Mouse (Mus musculus) mouse trophoblast stem cell (cell line): ENCODE results near the gene Ppef2.

ENCODE experiments used
- in situ Hi-C, 2 experiments: fragments of 300-500 bp; cut with MseI, MboI; formaldehyde crosslinking; loops; 2 replicates in 1 of 2; 3 replicates in 1 of 2; pipeline ENCODE4 v1.15.1; 2025

Ppef2 gene

DNA sequence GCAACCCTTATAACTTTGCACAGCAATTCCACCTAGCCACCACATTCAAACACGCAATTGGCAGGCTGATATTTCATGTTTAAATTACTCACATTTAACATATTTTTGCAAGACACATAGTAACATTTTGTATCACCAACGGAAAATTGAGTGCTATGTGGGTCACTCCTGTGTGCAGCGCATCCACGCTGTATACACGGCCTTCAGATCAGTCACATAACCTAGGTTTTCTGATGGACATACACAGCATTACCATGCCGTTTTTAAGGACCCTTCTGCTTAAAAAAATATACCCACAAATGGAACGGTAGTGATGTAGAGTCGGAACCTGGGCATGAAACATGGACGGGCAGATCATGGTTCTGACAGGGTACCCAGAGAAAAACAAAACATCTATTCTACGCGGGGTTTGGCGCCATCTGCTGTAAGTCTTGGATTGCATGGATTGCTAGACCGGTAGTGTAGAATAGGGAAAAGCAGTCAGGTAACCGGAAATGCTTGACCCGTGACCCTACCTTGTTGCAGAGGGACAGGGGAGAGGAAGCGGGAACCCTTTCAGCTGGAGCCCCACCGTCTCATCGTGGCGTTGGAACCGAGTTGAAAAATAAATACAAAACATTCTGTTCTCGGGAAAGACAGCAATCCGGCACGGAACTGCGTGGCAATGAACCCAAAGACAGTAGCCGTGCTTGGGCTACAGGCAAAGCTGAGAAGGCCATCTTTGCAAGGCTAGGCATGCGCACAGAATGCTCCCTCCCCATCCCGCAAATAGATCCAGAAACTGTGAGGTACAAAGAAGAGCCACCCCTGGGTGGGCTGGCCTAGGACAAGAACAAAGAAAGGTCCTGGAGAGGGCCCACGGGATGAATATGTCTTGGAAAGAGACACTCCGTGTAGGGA is 16.5 kb downstream of the Ppef2 start:
- in situ Hi-C loops: loop anchor here (5.0 kb wide), 2 partner anchors 37 to 52 kb away; no protein-coding TSS in a partner anchor

DNA sequence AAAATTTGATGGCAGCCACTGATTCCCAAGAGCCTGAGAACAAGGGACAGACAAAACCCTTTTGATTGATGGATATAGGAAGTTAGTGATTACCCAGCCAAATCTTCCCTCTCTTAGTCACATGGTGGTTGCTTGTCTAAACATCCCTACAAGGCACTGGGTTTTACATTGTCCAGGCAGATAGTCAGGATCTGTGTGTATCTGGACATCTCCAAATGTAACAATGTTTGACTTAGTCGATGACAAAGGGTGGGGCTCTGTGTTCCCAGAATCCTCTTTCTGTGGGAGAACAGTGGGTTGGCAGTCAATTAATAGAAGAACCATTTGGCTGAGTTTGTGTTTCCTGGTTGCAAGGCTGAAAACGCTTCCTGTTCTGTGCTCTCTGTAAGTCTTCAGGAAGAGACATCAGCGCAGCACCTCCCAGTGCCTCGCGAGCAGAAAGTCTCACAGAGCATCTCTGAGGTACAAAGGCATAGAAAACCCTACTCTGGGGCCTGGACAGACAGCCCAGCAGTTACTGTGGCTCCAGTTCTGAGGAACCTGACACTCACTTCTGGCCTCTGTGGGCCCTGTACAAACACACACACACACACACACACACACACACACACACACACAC is 21.0 kb downstream of the Ppef2 start:
- in situ Hi-C loops: loop anchor here (5.0 kb wide), 2 partner anchors 33 to 48 kb away; no protein-coding TSS in a partner anchor

DNA sequence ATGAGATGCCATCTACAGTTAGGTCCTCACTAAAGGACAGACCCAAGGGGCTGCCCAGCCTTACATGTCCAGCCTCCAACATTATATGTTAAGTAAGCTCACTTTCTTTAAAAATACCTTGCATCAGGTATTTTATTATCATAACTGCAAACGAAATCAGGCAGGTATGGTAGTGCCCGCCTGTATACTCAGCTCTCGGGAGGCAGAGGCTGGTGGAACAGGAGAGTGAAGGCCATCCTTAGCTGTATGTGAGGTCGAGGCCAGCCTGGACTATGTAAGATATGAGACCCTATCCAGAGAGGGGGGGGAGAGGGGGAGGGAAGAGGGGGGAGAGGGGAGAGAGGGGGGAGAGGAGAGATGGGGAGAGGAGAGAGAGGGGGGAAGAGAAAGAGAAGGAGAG is 22.7 kb downstream of the Ppef2 start:
- in situ Hi-C loops: no loop called here

DNA sequence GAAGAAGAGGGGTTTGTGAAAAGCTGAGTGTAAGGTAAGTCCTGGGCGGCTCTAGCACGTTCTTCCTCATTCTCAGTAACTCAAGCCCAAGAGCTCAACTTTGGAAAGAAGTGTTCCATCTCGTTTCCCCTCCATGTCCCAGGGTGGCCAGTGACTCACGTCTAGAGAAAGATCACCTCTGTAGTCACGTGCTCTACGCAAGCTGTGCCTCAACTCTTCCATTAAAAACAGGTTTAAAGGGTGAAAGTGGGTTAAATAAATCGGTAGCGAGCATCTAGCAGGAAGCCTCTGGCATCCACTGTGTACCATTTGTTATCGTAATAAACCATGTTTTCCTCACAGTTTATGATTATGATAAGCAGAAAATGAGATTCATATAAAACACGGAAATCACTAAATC is 24.2 kb downstream of the Ppef2 start:
- in situ Hi-C loops: no loop called here

DNA sequence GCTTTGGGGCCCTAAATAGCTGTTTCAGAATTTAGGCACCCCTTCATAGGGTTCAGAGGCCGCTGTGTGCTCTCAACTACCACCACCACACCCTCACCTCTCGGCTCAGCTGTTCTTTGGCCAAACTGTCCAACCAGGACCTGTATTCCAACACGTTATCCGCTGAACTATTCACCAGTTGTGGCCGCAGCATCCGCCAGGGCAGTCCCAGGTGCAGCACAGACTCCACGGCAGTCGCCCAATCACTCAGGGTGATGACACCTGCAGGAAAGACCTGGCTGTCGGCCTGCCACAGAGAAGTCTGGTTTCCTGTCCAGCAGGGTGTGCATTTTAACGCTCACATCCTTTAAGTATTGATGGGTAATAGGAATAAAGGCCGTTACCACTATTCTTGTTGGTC is 25.8 kb downstream of the Ppef2 start:
- in situ Hi-C loops: no loop called here

DNA sequence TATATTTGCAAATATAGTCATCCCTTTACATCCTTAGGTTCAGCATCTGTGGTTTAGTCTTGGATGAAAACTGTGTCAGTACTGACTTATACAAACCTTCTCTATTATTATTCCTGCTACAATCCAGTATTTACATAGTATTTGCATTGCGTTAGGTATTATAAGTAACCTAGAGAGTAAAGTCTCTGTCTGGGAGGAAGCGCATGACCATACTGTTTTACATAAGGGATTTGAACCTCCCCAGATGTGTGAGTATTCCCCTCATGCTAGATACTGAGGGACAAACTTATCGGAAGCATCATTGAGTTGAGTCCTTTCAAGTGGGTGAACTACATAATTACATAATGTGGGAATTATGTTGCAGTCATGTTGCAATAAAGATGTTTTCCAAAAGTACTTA is 26.6 kb downstream of the Ppef2 start:
- in situ Hi-C loops: no loop called here

DNA sequence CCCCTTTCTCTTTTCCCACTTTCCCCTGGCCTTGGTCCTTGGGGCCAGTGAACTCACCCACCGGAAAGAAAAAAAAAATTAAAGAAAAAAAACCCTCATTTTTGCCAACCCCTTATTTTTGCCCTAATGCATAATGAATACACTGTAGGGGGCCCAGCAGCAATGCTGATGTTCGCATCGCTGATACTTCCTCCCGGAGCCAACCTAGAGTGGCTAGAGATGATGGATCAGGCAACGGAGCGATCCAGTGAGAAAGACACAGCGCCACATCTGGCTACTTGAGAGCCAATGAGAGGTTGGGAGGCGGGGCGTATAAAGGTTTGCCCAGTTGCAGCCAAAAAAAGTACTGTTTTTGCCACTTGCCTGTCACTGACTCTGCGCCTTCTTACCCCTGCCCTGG is 27.3 kb downstream of the Ppef2 start:
- in situ Hi-C loops: no loop called here

DNA sequence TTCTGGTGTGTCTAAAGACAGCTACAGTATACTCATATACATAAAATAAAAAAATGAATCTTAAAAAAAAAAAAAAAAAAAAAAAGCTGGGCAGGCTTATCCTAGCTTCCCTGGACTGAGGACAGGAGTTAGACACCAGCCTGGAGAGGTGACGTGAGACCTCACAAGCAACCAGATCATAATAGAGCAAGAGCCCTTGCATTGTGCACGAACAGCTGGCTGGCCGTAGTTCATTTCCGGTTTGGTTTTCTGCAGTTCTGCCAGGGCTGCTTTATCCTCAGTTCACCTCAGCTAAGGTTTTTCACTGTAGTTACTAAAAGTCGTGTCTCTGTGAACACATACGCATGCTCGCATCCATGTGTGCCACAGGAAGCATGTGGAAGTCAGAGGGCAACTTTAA is 28.3 kb downstream of the Ppef2 start:
- in situ Hi-C loops: no loop called here

DNA sequence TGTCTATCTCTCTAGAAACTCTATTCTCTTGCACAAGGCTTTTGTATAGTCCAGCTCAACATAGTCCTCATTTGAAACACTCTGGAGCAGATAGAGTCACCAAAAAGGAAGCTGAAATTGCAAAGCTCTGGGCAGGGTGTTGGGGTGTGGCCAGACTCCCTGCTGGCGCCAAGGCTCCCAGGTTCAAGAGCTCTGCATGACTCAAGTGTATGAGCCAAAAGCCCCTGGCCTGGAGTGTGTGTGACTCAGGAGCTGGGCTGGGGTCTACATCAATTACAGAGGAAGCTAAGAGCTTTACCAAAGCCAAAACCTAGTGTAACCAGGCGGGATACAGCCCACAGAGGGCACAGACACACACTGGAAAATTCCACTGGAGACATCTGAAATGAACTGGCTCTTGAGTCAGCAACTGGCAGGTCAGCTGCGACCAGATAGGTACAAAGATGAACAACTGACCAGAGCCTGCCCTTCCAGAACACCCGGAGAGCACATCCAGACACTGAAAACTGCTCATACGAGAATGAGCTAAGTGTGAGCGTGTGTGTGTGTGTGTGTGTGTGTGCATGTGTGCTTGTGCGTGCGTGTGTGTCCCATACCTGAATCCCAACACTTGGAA is 35.7 kb downstream of the Ppef2 start:
- in situ Hi-C loops: no loop called here

DNA sequence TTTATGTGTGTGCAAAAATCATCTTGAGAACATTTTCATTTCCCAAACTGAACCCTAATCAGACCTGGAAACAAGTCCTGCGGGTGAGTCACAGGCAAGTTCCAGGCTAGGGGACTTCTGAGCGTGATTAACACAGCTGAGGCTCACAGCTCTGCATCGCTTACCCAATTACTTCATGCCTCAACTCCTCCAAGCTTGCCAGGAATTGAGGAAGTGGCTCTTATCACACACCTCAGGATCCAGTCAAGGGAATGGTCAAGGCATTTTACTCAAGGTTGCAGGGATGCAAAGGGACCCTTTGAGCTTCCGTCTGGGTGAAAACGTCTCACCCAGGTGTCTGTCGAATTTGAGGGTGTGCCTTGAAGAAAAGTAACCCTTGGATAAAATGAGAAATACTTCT is 36.3 kb downstream of the Ppef2 start:
- in situ Hi-C loops: no loop called here

DNA sequence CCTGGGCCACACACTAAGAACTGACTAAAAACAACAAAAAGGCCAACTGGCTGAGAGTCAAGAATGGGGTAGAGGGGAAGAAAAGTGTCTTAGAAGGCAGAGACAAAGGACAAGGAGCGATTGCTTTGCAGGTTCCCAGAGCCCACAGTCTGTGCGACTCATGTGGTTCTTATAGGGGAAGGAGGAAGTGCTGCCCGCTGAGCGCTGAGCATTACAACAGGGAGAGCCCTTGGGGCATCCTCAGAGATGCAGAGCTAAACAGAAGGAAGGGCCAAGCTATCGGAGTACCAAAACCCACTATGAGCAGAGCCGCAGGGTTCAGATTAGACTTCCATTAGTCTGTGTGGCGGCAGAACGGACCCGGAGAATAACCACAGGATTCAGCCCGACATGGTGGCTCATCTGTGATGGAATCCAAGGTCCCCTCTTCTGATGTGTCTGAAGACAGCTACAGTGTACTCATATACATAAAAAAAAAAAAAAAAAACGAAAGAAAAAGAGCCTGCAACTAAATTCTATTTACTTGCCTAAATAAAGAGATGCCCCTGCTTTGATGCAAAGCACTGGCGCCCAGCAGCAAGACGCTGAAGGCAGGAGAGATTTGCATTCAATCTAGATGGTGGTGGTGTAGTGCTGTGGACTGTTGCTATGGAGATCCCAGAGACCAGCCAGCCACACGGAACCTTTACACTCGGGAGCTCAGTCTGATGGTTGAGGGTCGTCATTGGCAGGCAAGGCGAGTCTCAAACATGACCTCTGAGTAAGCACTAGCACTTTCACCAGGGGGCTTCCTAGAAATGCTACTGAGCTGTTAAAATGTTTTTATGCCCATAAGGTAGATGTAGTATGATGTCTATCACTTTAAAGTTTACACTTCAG is 36.9 kb downstream of the Ppef2 start:
- in situ Hi-C loops: no loop called here

DNA sequence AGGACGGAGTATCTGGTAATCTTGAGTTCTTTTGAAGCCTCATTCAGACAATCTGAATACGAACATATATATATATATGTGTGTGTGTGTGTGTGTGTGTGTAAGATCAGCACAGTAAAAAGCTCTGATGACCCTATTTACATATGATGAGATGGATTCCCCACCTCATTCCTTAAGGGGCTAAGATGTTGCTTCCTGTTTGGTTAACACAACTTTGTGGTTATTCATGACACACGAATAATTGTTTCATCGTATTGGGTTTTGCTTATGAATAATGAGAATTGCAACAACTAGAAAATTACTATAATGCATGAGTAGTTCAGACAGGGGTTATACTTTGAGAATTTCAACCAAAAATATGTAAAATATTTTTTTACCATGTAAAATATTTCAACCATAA is 40.8 kb downstream of the Ppef2 start, which contains the start of gene U90926:
TSS of gene U90926 (minus strand) at position 101 of the 400 bp plus-strand sequence.
- in situ Hi-C loops: no loop called here

DNA sequence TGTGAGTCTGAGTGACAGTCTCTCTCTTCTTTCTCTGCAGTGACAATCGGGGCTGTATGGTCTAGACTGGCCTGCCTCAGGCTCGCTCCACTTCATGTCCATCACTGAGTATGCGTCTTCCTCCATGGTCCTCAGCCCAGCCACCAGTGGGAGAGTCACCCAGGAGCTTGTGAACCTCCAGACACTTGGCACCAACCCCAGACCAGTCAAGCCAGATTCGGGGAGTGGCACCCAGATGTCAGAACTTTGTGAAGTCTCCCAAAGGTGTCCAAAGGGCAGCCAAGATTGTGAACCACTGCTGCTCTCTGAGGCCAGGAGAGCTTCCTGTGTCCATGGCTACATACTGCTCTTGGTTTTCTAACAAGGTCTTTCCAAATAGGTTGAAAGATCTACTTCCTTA is 43.8 kb downstream of the Ppef2 start:
- in situ Hi-C loops: no loop called here

DNA sequence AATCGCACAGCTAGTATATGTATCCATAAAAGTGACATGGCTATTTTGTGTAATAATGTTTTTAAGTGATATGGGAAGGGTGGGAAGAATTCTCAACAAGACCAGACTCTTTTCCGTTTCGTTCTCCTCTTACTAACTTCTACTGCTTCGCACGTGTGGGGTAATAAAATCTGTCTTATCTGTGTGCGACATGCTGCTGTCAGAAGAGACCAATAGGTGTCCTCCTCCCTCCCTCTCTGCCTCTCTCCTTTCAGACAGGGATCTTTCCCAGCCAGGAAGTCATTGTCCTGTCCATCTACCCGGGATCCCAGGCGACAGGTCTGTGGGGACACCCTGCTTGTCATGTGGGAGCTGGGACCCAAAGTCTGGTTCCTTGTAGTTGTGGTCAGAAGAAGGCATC is 45.9 kb downstream of the Ppef2 start:
- in situ Hi-C loops: no loop called here

DNA sequence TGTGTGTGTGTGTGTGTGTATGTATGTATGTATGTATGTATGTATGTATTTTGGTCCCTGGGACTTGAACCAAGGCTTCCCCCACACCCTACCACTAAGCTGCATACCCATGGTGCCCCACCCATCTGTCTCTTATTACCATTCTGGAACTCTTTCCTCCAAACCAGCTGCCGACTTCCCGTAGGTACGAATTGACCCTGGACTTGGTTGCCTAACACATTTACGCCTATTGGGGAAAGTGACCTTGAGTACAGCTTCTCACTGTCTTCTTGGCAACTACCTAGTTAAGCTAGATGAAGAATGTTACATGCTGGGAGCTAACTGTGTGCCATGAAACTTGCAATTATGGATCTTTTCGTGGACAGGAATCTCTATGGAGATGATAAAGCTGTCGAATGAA is 50.0 kb downstream of the Ppef2 start:
- in situ Hi-C loops: no loop called here

DNA sequence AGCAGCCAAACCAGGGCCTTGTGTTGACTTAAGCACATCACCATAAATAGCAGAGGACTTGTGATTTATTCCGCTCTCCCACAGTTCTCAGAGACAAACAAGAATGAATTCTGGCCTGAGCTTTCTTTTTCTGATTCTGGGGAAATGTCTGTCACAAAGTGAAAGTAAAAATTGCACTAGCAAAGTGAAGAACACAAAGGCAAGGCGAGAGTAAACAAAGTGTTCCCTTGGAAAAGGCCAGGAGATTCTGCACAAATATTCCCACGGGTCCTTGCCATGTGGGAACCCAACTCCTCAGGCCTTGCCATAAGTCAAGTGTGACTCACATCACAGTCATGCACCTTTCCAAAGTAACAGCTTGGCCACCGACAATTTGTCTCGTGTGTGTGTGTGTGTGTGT is 50.4 kb downstream of the Ppef2 start:
- in situ Hi-C loops: no loop called here

DNA sequence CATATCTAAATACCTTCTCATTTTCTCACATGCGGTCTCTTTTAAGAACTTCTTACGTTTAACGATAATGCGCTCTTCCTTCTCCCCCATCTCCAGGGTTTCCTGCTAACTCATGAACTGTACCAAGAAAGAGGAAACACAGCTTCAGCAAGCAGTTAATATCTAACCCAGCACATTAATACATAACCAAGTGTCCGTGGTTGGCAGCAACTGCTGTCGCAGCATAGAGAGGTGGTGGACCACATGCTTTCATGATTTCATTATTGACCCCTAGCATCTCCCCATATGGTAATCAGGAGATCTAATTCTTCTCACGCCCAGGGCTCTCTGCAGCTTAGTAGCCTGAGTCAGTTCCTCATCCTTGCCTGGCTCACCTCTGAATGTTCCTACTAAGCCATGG is 50.9 kb downstream of the Ppef2 start:
- in situ Hi-C loops: no loop called here

DNA sequence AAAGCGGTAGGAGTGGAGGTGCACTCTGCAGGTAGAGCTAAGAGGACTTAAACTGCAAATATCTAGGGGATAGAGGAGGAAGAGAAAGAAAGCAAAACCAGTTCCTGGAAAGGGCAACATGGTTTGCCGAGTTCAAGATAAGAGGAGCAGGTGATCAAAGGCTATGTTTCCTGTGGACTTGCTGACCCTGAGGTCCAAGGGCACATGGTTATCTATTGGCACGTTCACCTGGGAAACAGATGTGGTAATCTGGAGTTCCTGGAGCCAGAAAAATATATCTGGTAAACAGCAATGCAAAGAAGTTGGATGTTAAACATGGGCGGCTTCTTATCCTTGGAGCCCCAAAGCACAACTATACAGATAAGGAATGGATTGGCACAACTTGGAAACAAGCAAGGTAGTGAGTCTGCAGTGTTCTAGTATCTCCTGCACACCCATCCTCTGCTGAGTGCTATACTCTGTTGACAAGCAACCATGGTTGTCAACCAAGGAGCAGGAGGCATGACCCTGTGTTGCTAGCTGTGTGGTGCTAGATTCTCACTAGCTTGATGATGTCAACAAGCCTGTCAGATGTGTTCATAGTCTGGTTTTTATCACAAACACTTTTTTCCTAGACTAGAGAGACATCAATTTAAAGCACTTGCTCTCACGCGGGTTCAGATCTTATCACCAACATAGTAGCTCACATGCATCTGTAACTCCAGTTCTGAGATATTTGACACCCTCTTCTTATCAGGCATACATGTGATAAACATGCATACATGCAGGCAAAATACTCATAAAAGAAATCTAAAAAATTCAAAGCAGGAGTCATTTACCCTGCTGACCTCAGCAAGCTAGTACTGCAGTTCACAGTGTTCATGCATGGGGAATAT is 51.7 kb downstream of the Ppef2 start:
- in situ Hi-C loops: loop anchor here in 1 of 2 experiments (5.0 kb wide), 1 partner anchor 33 kb away; no protein-coding TSS in a partner anchor

DNA sequence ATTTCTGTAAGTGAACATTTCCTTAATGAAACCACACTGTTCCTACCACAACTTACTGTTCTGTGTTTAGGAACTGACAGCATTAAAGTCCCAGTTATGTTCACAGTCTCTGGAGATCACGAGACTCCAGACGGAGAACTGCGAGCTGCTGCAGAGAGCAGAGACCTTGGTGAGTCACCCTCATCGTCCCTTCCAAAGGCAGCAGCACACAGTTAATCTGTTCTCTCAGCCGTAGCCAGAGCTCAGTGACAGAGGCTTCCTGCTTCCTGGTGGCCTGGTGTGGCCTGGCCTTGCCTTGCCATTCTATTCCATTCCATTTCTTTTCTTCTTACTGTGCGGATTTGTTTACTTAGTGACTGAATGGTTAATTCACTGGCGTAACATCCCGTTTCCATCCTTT is 57.8 kb downstream of the Ppef2 start:
- in situ Hi-C loops: no loop called here
